Mouse (Mus musculus) layer of hippocampus, postnatal 14 days (tissue): ENCODE data around the gene Rpgrip1l. TPM values are rescaled to one million over a fixed set of nuclear protein-coding genes. Genes with fewer than 3 reads are reported as not detected.

Experiments
- total RNA-seq, 2 experiments: library from RNA; stranded (reverse); gene quantifications; 2 replicates each; pipeline ENCODE4 v1.2.3; 2021

Rpgrip1l gene
- total RNA-seq, 2 experiments from 2014 or later = 21.0 to 21.9 TPM

Other genes starting within 250 kb of the Rpgrip1l start
- gene Rbl2, start 243.2 kb downstream of the Rpgrip1l start, total RNA-seq = 10 to 100 TPM; 32.1 to 34.6 TPM
- gene Aktip, start 113.3 kb downstream of the Rpgrip1l start, total RNA-seq = 10 to 100 TPM; 62.6 to 65.3 TPM
- gene Fto, start 263 bp upstream of the Rpgrip1l start, total RNA-seq = 100 to 1,000 TPM; 123 to 127 TPM